15 mouse cellular contexts compared by ENCODE assay signal in the genomic region with DNA sequence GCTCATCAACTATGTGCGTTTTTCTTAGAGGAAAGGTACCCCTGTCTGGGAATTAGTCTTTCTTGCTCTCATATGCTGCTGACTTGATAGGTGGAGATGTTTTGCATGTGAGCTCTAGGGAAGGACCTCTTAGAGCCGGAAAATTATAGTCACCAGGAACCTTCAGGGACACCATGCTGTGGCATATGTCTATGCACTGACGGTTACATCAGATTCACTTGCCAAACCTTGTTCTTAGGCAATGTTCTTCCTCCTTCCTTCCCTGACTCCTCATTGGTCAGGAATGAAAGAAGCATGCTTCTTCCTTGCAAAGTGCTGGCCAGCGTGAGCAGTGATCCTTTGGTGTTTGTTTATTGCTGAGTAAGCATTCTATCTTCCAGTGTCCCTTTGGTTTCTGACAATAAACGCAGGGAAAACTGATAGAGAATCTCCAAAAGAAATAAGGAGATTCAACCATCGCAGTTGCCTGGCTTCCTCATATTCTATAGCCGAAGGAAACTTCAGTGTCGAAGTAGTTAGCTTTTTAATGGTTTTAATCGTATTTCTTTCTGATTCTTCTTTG. TPM values are rescaled to one million over a fixed set of nuclear protein-coding genes. Genes with fewer than 3 reads are reported as not detected.
DNase-seq lines count a peak whose midpoint lies in the region; ATAC-seq and TF ChIP-seq lines count a peak whose summit lies in the region.
"Had no signal": no experiment of that assay in that cellular context is flagged by ENCODE, and none has a peak within 500 bp of the region (broad histone marks: within the 10 kb centered on the region; RNA-seq: fewer than 3 reads in every experiment).

No protein-coding gene starts in this region.

- H3K27me3 ChIP-seq in liver, embryonic 15.5 days, result peaks cover 18% of the 10 kb centered on the region
- H3K27me3 ChIP-seq in MEL (ENCODE audit: control insufficient read depth in 1 of 2, insufficient read depth in 2 of 2, low read length in 2 of 2), result no peaks in the 10 kb centered on the region
- H3K27me3 ChIP-seq: embryonic facial prominence, embryonic 12.5 days; limb, embryonic 15.5 days had no signal

- TF ChIP-seq CTCF in MEL (IDR thresholded peaks at IDR 0.05 in 2 of 3, conservative IDR thresholded peaks at IDR 0.05 in 1 of 3; ENCODE audit: control insufficient read depth in 1 of 3, insufficient read depth in 1 of 3, low read depth in 2 of 3, low read length in 3 of 3, poor library complexity in 1 of 3, severe bottlenecking in 1 of 3), result no peak

- TF ChIP-seq RAD21 in MEL (IDR thresholded peaks at IDR 0.05; ENCODE audit: low read depth, low read length), result no peak

- peaks cover 48% of the 10 kb centered on the region for H3K4me1 ChIP-seq in liver, embryonic 15.5 days (replicated peaks)
- 0 out of 4 replicates have a peak, but pooled peaks cover 0 to 5% of the 10 kb centered on the region in 2 experiments for H3K4me1 ChIP-seq in MEL (ENCODE audit: control insufficient read depth in 1 of 2, insufficient read depth in 2 of 2, low read length in 2 of 2)

- no peak for TF ChIP-seq POLR2A in MEL (IDR thresholded peaks at IDR 0.05; ENCODE audit: control insufficient read depth in 1 of 2, insufficient read depth in 1 of 2, low read depth in 1 of 2, low read length in 2 of 2, poor library complexity in 1 of 2)

- no peaks in the 10 kb centered on the region for H3K9me3 ChIP-seq in liver, embryonic 15.5 days (replicated peaks)
- H3K9me3 ChIP-seq in MEL (replicated peaks; ENCODE audit: insufficient read depth, low read length), result no peaks in the 10 kb centered on the region
- H3K9me3 ChIP-seq: embryonic facial prominence, embryonic 12.5 days; kidney, embryonic 15.5 days; limb, embryonic 15.5 days; midbrain, embryonic 12.5 days had no signal

- no peak overlapping the region for H3K4me3 ChIP-seq in liver, embryonic 15.5 days (replicated peaks)
- H3K4me3 ChIP-seq in MEL (ENCODE audit: control insufficient read depth in 1 of 2, insufficient read depth in 1 of 2, low read depth in 2 of 2, low read length in 2 of 2), result no peak overlapping the region
- H3K4me3 ChIP-seq: embryonic facial prominence, embryonic 12.5 days; kidney, embryonic 15.5 days; limb, embryonic 15.5 days; midbrain, embryonic 12.5 days had no signal

- no peak for ATAC-seq in liver, embryonic 15.5 days (ENCODE audit: insufficient read depth)
- ATAC-seq in megakaryocyte, adult 5-6 weeks (ENCODE audit: poor library complexity, severe bottlenecking), result peak; percentile 58
- ATAC-seq: CD4-positive, CD25-positive, alpha-beta regulatory T cell, adult 4 months had no signal

- WGBS in liver, embryonic 15.5 days (ENCODE audit: insufficient replicate concordance), result 64% methylated on average over 9 of the region's 9 CpGs

- peak; percentile 84 for DNase-seq in heart, adult 11 months
- DNase-seq in heart, adult 18-20 months, result no peak
- DNase-seq in liver, result no peak
- no peak for DNase-seq in MEL (ENCODE audit: low read depth, low spot score)
- no peak for DNase-seq in kidney, postnatal 10 days
- DNase-seq in adrenal gland, adult 2 months, result no peak
- DNase-seq: adrenal gland, postnatal 10 days; cerebellum, adult 11-12 months had no signal

- no peak for TF ChIP-seq EP300 in MEL (IDR thresholded peaks at IDR 0.05; ENCODE audit: low read depth in 1 of 2, low read length in 2 of 2)

- no peaks in the 10 kb centered on the region for H3K79me2 ChIP-seq in MEL (ENCODE audit: control insufficient read depth, insufficient read depth, low read length, poor library complexity)

- H3K4me2 ChIP-seq in liver, embryonic 15.5 days, result peak overlapping the region; percentile 20; the same call in 1 of the 2 replicates
- H3K4me2 ChIP-seq: kidney, embryonic 15.5 days; midbrain, embryonic 12.5 days had no signal

- no peak overlapping the region for H3K27ac ChIP-seq in liver, embryonic 15.5 days (replicated peaks)
- no peak overlapping the region for H3K27ac ChIP-seq in MEL (ENCODE audit: control insufficient read depth, low read depth, low read length)
- H3K27ac ChIP-seq: embryonic facial prominence, embryonic 12.5 days; kidney, embryonic 15.5 days; midbrain, embryonic 12.5 days had no signal

- no peaks in the 10 kb centered on the region for H3K36me3 ChIP-seq in liver, embryonic 15.5 days (replicated peaks)
- no peaks in the 10 kb centered on the region for H3K36me3 ChIP-seq in MEL (ENCODE audit: control insufficient read depth in 1 of 2, insufficient read depth in 2 of 2, low read length in 2 of 2)
- H3K36me3 ChIP-seq: embryonic facial prominence, embryonic 12.5 days; kidney, embryonic 15.5 days; limb, embryonic 15.5 days; midbrain, embryonic 12.5 days had no signal

- no peak overlapping the region for H3K9ac ChIP-seq in liver, embryonic 15.5 days
- H3K9ac ChIP-seq in MEL (ENCODE audit: control insufficient read depth, low read depth, low read length, poor library complexity, severe bottlenecking), result no peak overlapping the region
- H3K9ac ChIP-seq: embryonic facial prominence, embryonic 12.5 days; kidney, embryonic 15.5 days; limb, embryonic 15.5 days; midbrain, embryonic 12.5 days had no signal

TF ChIP-seq in MEL, 35 proteins besides CTCF, POLR2A, EP300 and RAD21:
- TF ChIP-seq GABPA (IDR thresholded peaks at IDR 0.05; ENCODE audit: low read depth, low read length), result no peak
- TF ChIP-seq MEF2A (IDR thresholded peaks at IDR 0.05; ENCODE audit: extremely low read depth, insufficient replicate concordance, low read depth, low read length, poor library complexity, severe bottlenecking), result no peak
- peak; percentile 70 for TF ChIP-seq MAFK (IDR thresholded peaks at IDR 0.05; ENCODE audit: borderline replicate concordance, low read depth, low read length)
- TF ChIP-seq NRF1 (IDR thresholded peaks at IDR 0.05; ENCODE audit: insufficient read depth, low read depth, low read length, poor library complexity, severe bottlenecking), result no peak

RNA-seq across cellular contexts. Expression of a gene that starts 5.0 kb away (rescaled TPM):
- total RNA-seq in heart, adult 18-20 months (2021), result 10 to 100 TPM; 21.5 to 25.5 TPM
- 5.9 and 7.0 TPM in 2 replicates for polyA plus RNA-seq in liver, embryonic 15.5 days (2015; fragmentation: Nextera tagmentation; extraction: Ambion mirVana)
- total RNA-seq in MEL (2012; rRNA removed), result 0.82 and 0.85 TPM in 2 replicates
- polyA plus RNA-seq in MEL (2012; ENCODE audit: insufficient read depth in 1 of 2, insufficient read length in 2 of 2, low read depth in 1 of 2, low replicate concordance in 2 of 2, missing spikeins in 1 of 2), result 1 to 10 TPM in 1 of 2 experiments, not detected in 1; 1.6 TPM
- 7.0 and 7.4 TPM in 2 replicates for total RNA-seq in megakaryocyte, adult 5-6 weeks (2015)
- total RNA-seq in megakaryocyte, adult 5-6 weeks (2017), result 16.9 and 20.5 TPM in 2 replicates
- 10 to 100 TPM; 28.4 to 32.8 TPM for total RNA-seq in adrenal gland, adult 2 months (2021)
- 26.1 and 36.0 TPM in 2 replicates for polyA plus RNA-seq in adrenal gland, adult 2 months (2012; rRNA removed)
